27 mouse cellular contexts compared by ENCODE assay signal in the genomic region with DNA sequence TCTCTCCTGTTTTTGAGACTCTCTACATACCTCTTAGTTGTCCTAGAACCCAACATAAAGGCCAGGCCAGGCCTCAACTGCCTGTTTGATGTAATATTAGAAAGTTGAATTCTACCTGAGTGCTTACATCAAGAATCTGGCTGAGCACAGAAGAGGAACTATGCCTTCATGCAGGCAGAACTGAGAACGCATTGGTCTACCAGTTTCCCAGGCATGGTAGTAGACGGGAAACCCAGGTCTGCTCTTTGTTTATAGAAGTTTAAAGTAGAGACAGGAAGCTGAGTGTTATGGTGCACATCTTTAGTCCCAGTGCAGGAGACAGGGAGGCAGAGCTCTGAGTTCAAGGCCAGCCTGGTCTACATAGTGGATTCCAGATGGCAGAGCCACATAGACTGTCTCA. TPM values are rescaled to one million over a fixed set of nuclear protein-coding genes. Genes with fewer than 3 reads are reported as not detected.
DNase-seq lines count a peak whose midpoint lies in the region; ATAC-seq and TF ChIP-seq lines count a peak whose summit lies in the region.
"Had no signal": no experiment of that assay in that cellular context is flagged by ENCODE, and none has a peak within 500 bp of the region (broad histone marks: within the 10 kb centered on the region; RNA-seq: fewer than 3 reads in every experiment).

No protein-coding gene starts in this region.

- no peak for TF ChIP-seq CTCF in CH12.LX (conservative IDR thresholded peaks at IDR 0.05 in 1 of 2, IDR thresholded peaks at IDR 0.05 in 1 of 2; ENCODE audit: low read depth in 2 of 2, low read length in 2 of 2)

- peak; percentile 74 for TF ChIP-seq EP300 in CH12.LX (IDR thresholded peaks at IDR 0.05; ENCODE audit: low read length)

- no peak for TF ChIP-seq RAD21 in CH12.LX (IDR thresholded peaks at IDR 0.05; ENCODE audit: low read depth, low read length)

- intact Hi-C loops in heart, postnatal 14 days (cut with DNase I), result no loop called here

- dilution Hi-C loops in CH12.LX (cut with MboI; ENCODE audit: extremely low pct_ligation_motif_present, extremely low pct_unique_long_range_greater_than_20kb, low sequenced_read_pairs), result no loop called here

- peaks cover 44 to 77% of the 10 kb centered on the region in 2 experiments for H3K36me3 ChIP-seq in CH12.LX (replicated peaks in 1 of 2; ENCODE audit: control insufficient read depth in 1 of 2, insufficient read depth in 1 of 2, low read length in 1 of 2)

- ATAC-seq in megakaryocyte, adult 5-6 weeks (ENCODE audit: poor library complexity, severe bottlenecking), result peak; percentile 59; the same call in 1 of the 2 replicates
- ATAC-seq: forebrain, embryonic 13.5 days; forebrain, embryonic 16.5 days; intestine, postnatal 0 days; Patski had no signal

- H3K9ac ChIP-seq in CH12.LX (ENCODE audit: insufficient read depth, low read depth), result no peak overlapping the region
- H3K9ac ChIP-seq: forebrain, embryonic 13.5 days; heart, embryonic 13.5 days; hindbrain, embryonic 12.5 days; hindbrain, embryonic 15.5 days had no signal

- no peaks in the 10 kb centered on the region; the same call in 1 of the 2 replicates for H3K79me2 ChIP-seq in CH12.LX (replicated peaks; ENCODE audit: control insufficient read depth, extremely low read depth, insufficient read depth, poor library complexity, severe bottlenecking)

- H3K4me1 ChIP-seq in CH12.LX (ENCODE audit: control insufficient read depth in 1 of 2, insufficient read depth in 2 of 2), result peaks cover 11 to 53% of the 10 kb centered on the region in 2 experiments

- H3K4me3 ChIP-seq in CH12.LX (replicated peaks in 1 of 3; ENCODE audit: low read depth in 2 of 3, low read length in 2 of 3, poor library complexity in 1 of 3), result no peak overlapping the region
- H3K4me3 ChIP-seq: forebrain, embryonic 10.5 days; forebrain, embryonic 13.5 days; heart, adult 2 months; heart, embryonic 10.5 days; heart, embryonic 13.5 days; hindbrain, embryonic 12.5 days; hindbrain, embryonic 15.5 days had no signal

- H3K9me3 ChIP-seq in CH12.LX (replicated peaks; ENCODE audit: low read length), result no peaks in the 10 kb centered on the region
- H3K9me3 ChIP-seq: forebrain, embryonic 10.5 days; forebrain, embryonic 13.5 days; heart, embryonic 10.5 days; heart, embryonic 13.5 days; hindbrain, embryonic 12.5 days; hindbrain, embryonic 15.5 days had no signal

- in situ Hi-C loops in CH12.LX (cut with MboI; ENCODE audit: low pct_ligation_motif_present, low pct_unique_long_range_greater_than_20kb, low sequenced_read_pairs), result loop anchor here (5.0 kb wide), 1 partner anchor 35 kb away; no protein-coding TSS in a partner anchor

- no peak for TF ChIP-seq POLR2A in CH12.LX (IDR thresholded peaks at IDR 0.05; ENCODE audit: low read depth, low read length)

- H3K4me2 ChIP-seq in CH12.LX (ENCODE audit: insufficient read depth, low read depth, poor library complexity, severe bottlenecking), result no peak overlapping the region
- H3K4me2 ChIP-seq: forebrain, embryonic 13.5 days; heart, embryonic 13.5 days; hindbrain, embryonic 12.5 days; hindbrain, embryonic 15.5 days had no signal

- DNase-seq in spleen, postnatal 36 days (ENCODE audit: low spot score in 2 of 2), result peak; percentile 59 to 61
- no peak for DNase-seq in spleen, adult 12 weeks (ENCODE audit: low spot score)
- DNase-seq in CH12.LX (ENCODE audit: extremely low read depth), result peak; percentile 50
- no peak for DNase-seq in adrenal gland, postnatal 4 days (ENCODE audit: low spot score in 2 of 2)
- no peak for DNase-seq in heart, postnatal 14 days
- no peak for DNase-seq in MN1 (ENCODE audit: low spot score)
- DNase-seq: adrenal gland, postnatal 10 days; adrenal gland, postnatal 36 days; cerebellum, adult 11 months; cerebellum, adult 9-10 months; gastrocnemius, postnatal 25 days; heart, adult 2 months had no signal

- no peaks in the 10 kb centered on the region for H3K27me3 ChIP-seq in CH12.LX (replicated peaks)
- H3K27me3 ChIP-seq: forebrain, embryonic 13.5 days; heart, embryonic 13.5 days; hindbrain, embryonic 12.5 days; hindbrain, embryonic 15.5 days; Patski had no signal

- no peak overlapping the region for H3K27ac ChIP-seq in CH12.LX (ENCODE audit: insufficient read depth, low read depth)
- H3K27ac ChIP-seq: forebrain, embryonic 10.5 days; forebrain, embryonic 13.5 days; heart, adult 2 months; heart, embryonic 10.5 days; heart, embryonic 13.5 days; hindbrain, embryonic 12.5 days; hindbrain, embryonic 15.5 days had no signal

TF ChIP-seq in CH12.LX, 34 proteins besides CTCF, POLR2A, EP300 and RAD21:
- TF ChIP-seq IRF4 (IDR thresholded peaks at IDR 0.05; ENCODE audit: low read depth, low read length) (peak; percentile 72), ETS1 (conservative IDR thresholded peaks at IDR 0.05; ENCODE audit: low read depth, low read length) (0 out of 2 replicates have a peak, but pooled peaks have one; percentile 30), SIN3A (IDR thresholded peaks at IDR 0.05; ENCODE audit: low read length) (no peak)

RNA-seq across cellular contexts. Expression of gene Gabarapl2, which starts 6.6 kb away (rescaled TPM):
- total RNA-seq in CH12.LX (2012; rRNA removed) (29.8 and 30.6 TPM in 2 replicates), CH12.LX (2014; rRNA removed) (49.4 and 61.0 TPM in 2 replicates)
- polyA plus RNA-seq in CH12.LX (2012; ENCODE audit: insufficient read length, low read depth), result 39.3 and 42.1 TPM in 2 replicates
- total RNA-seq in megakaryocyte, adult 5-6 weeks (2015), result 69.8 and 82.1 TPM in 2 replicates
- total RNA-seq in megakaryocyte, adult 5-6 weeks (2017), result 46.0 and 55.7 TPM in 2 replicates
- 100 to 1,000 TPM; 115 to 125 TPM for total RNA-seq in adrenal gland, postnatal 4 days (2021)
- total RNA-seq in heart, postnatal 14 days (2021), result 100 to 1,000 TPM; 128 to 136 TPM

RNA-seq across cellular contexts. Expression of gene Tmem231, which starts 13.5 kb away (rescaled TPM):
- total RNA-seq in CH12.LX (2012; rRNA removed) (2.1 and 3.6 TPM in 2 replicates), CH12.LX (2014; rRNA removed) (3.1 and 3.5 TPM in 2 replicates)
- 3.7 and 4.3 TPM in 2 replicates for polyA plus RNA-seq in CH12.LX (2012; ENCODE audit: insufficient read length, low read depth)
- not detected in 2 replicates for total RNA-seq in megakaryocyte, adult 5-6 weeks (2015)
- total RNA-seq in megakaryocyte, adult 5-6 weeks (2017), result 0.33 TPM in 1 of 2 replicates, not detected in the other
- total RNA-seq in adrenal gland, postnatal 4 days (2021), result 10 to 100 TPM in 1 of 2 experiments, 1 to 10 TPM in 1; 7.1 to 10.3 TPM
- total RNA-seq in heart, postnatal 14 days (2021), result 1 to 10 TPM; 1.7 to 2.0 TPM

RNA-seq across cellular contexts. Expression of gene Chst5, which starts 36.9 kb away (rescaled TPM):
- total RNA-seq in CH12.LX (2012; rRNA removed) (not detected in 2 replicates), CH12.LX (2014; rRNA removed) (not detected in 2 replicates)
- polyA plus RNA-seq in CH12.LX (2012; ENCODE audit: insufficient read length, low read depth), result not detected in 2 replicates
- not detected in 2 replicates for total RNA-seq in megakaryocyte, adult 5-6 weeks (2015)
- not detected in 2 replicates for total RNA-seq in megakaryocyte, adult 5-6 weeks (2017)
- under 1 TPM; 0.34 to 0.59 TPM for total RNA-seq in adrenal gland, postnatal 4 days (2021)
- not detected for total RNA-seq in heart, postnatal 14 days (2021)
- total RNA-seq: adrenal gland, adult 18-20 months; adrenal gland, postnatal 36 days; gastrocnemius, adult 8-10 months; heart, adult 2 months; heart, postnatal 25 days; hematopoietic stem cell, adult 5-6 weeks had no signal
- polyA plus RNA-seq: gonadal fat pad, adult 2 months; heart, adult 2 months; Patski had no signal

RNA-seq across cellular contexts. Expression of gene Adat1, which starts 45.0 kb away (rescaled TPM):
- total RNA-seq in CH12.LX (2012; rRNA removed) (7.6 and 8.1 TPM in 2 replicates), CH12.LX (2014; rRNA removed) (5.0 and 5.4 TPM in 2 replicates)
- 8.2 and 8.7 TPM in 2 replicates for polyA plus RNA-seq in CH12.LX (2012; ENCODE audit: insufficient read length, low read depth)
- total RNA-seq in megakaryocyte, adult 5-6 weeks (2015), result 0.83 and 1.1 TPM in 2 replicates
- 1.5 and 1.7 TPM in 2 replicates for total RNA-seq in megakaryocyte, adult 5-6 weeks (2017)
- total RNA-seq in adrenal gland, postnatal 4 days (2021), result 1 to 10 TPM; 3.6 TPM
- total RNA-seq in heart, postnatal 14 days (2021), result 1 to 10 TPM; 1.9 to 2.2 TPM

Comparison
In these comparisons a context has a peak if more than half of its experiments do, and no peak if none do; other contexts are left out.
1. DNase-seq: peak in spleen, postnatal 36 days (2 of 2) and CH12.LX (single experiment); none in spleen, adult 12 weeks (single experiment), adrenal gland, postnatal 4 days (0 of 2), heart, postnatal 14 days (0 of 2) and MN1 (single experiment).